Mouse (Mus musculus): Measurements from ENCODE around the gene Trpm1. TPM values are rescaled to one million over a fixed set of nuclear protein-coding genes. Genes with fewer than 3 reads are reported as not detected.
"Not testable (repeated sequence)": the region's sequence is repeated elsewhere in the genome, so short reads cannot be mapped to it uniquely, and the experiment has no call there.

The Trpm1 gene
- under 1 TPM; 0.38 to 0.66 TPM for total RNA-seq (2021)
- long read RNA-seq, experiment 1, partial matches to known transcripts = 0 of 2 reads
- long read RNA-seq, experiment 1, other reads (novel, unspliced or antisense) = 1 of 2 reads
- long read RNA-seq, experiment 2 = 0 reads

DNA sequence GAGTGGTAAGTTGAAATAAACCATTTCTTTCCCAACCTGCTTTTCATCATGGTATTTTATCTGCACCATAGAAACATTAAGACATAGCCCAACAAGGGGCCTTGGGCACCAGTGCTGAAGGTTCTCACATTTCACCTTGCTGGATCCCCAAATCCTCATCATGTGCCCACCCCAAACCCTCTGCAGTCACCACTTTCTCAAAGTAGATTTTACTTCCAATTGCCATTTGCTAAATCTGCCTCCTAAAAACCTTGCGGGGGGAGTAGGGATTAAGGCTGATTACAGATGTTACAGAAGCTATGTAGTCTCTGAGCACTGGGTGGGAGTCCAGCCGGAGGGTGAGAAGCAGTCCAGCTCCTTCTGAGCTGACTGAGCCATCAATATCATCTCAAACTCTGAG lies at the start of gene Trpm1:
Gene Trpm1 (plus strand): TSS at position 301 of the 400 bp plus-strand sequence.
- no peak for DNase-seq

- DNase-seq = no peak
Measured at GRCm38 (mm10) chr7:64122131-64122715, 31.4 kb upstream of the Trpm1 start.

- no peak for DNase-seq
Measured at GRCm38 (mm10) chr7:64123721-64124120, 29.9 kb upstream of the Trpm1 start.

- DNase-seq = not testable (repeated sequence)
Measured at GRCm38 (mm10) chr7:64125994-64126393, 27.6 kb upstream of the Trpm1 start.

GRCm38 (mm10) chr7:64139866-64140265 lies 13.8 kb upstream of the Trpm1 start:
- DNase-seq = no peak

GRCm38 (mm10) chr7:64141301-64142032 lies 12.2 kb upstream of the Trpm1 start:
- no peak for DNase-seq

DNA sequence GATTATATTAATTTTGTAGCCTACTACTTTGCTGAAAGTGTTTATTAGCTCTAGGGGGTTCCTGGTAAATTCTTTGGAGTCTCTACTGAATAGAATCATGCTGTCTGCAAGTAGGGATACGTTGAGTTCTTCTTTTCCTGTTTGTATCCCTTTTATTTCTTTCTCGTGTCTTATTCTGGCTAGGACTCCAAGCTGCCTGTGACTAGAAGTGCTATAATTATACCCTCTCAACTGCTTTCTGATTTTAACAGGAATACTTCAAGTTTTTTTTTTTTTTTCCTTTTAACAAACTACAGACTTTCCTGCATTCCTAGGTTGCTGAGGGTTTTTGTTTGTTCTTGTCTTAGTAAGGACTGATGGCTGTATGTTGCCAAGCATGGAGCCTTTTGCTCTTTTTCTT lies 4.3 kb upstream of the Trpm1 start:
- DNase-seq = no peak

- DNase-seq = no peak
Measured at GRCm38 (mm10) chr7:64149747-64150146, 3.9 kb upstream of the Trpm1 start.

- no peak for DNase-seq
Measured at GRCm38 (mm10) chr7:64150436-64151080, 3.1 kb upstream of the Trpm1 start.

DNA sequence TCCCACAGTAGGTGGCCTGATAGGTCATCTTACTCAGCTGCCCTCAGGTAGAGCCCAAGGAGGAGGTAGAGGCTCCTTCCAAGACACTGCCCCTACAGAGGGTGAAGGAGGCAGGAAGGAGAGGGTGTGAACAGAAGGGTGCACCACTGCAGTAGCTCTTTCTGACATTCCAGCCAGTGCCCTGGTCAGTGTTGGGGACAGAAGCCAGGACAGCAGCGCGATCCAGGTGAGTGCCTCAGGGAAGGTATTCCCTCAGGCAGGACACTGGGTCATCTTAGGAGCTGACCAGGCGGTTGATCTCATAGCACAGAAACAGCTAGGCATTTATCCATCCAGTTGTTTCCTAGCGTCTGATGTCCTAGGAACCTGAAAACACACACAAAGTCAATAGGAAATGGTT lies 1.6 kb downstream of the Trpm1 start:
- DNase-seq = no peak

- DNase-seq = peak; percentile 47
Measured at GRCm38 (mm10) chr7:64155687-64156086, 2.1 kb downstream of the Trpm1 start.

GRCm38 (mm10) chr7:64156271-64156911 lies 2.8 kb downstream of the Trpm1 start:
- DNase-seq = no peak

GRCm38 (mm10) chr7:64156918-64157690 lies 3.5 kb downstream of the Trpm1 start:
- DNase-seq = no peak

GRCm38 (mm10) chr7:64158281-64159055 lies 4.8 kb downstream of the Trpm1 start:
- no peak for DNase-seq

DNA sequence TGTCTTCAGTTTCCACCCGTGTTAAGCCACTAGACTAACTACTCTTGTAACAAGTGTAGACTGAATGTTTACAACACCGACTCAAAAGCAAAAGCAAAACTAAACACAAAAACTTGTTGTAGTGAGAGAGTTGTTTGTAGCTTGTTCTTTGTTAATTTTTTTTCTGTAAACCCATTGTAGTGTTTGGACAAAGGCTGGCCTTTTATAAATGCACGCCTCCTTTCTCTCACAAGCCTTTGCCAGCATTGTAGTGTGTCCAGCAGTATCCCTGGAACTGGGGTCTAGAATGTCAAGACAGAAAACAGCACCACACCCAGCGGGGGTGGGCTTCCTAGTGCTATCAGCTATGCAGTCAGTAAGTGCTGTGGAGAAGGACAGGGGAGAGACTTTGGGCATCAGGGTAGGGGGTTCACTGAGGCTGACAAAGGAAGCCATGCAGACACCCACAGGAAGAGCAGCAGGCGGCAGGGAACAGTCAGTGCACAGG lies 5.5 kb downstream of the Trpm1 start:
- no peak for DNase-seq

DNA sequence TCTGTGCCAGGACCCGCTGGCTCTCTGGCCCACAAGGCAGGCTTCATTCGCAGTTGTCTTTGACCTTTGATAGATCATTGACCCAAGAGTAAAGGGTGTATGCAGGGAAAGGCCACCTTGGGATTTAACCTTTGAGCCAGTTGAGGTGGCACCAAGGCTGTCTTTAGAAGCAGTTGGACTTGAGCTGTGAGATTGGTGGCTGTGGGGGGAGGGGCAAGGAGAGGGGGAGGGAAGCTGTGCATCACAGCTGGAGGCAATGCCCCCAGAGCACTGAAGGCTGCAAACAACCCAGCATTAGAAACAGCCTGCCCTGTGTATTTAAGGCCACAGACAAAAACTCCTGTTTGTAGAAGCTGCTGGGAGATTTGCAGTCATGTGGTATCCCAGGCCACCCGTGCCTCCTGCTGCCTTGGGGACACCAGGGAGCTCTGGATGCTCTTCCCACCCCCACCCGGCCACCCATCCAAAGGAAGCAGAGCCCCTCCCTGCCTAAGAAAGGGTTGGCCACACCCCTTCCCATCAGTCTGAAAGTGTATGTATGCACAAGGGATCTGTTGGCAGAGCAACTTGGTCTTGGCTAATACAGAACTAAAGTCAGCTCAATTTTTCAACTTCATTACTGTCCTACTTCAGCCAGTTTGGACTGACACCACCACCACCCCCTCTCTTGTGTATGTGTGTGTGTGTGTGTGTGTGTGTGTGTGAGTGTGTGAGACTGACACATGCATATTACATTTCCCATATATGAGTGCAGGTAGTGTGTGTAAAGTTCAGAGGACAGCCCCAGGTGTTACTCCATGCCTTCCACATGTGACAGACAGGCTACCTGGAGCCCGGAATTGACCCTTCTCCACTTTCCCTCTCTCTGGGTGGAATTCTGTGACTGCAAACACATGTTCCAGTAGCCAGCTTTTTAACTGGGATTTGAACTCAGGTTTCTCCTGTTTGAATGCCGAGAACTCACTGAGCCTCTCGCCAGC lies 6.3 kb downstream of the Trpm1 start:
- DNase-seq = no peak

GRCm38 (mm10) chr7:64160737-64161470 lies 7.3 kb downstream of the Trpm1 start:
- DNase-seq = no peak

DNA sequence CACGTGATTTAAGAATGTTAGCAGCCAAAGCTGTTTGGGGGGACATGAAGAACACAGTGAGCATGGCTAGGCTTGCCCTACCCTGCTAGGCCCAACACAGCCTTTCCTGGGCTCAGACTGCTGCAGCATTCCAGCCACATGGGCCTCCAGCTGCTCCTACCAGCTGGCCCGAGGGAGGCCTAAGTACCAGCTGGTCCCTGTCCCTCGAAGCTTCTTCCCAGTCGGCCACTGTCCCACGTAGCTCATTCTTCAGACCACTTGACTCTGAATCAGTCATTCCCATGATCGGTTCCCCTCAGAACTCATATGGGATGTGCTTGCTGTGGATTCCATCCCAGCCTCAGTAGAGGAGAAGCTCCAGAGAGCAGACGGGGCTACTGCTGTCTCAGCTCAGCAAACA lies 8.4 kb downstream of the Trpm1 start:
- no peak for DNase-seq

- no peak for DNase-seq
Measured at GRCm38 (mm10) chr7:64163086-64163485, 9.5 kb downstream of the Trpm1 start.
